Mouse (Mus musculus) hindbrain, embryonic 16.5 days (tissue): ENCODE measurements around the gene Gm42372. TPM values are rescaled to one million over a fixed set of nuclear protein-coding genes. Genes with fewer than 3 reads are reported as not detected.

Source experiments
- ATAC-seq: fragments of 200-750 bp; cut with Nextera tagmentation; 2 replicates; pipeline ENCODE4 v1.8.0; 2017; ENCODE audit warnings: moderate TSS enrichment, moderate library complexity
- H3K27ac ChIP-seq: fragments of 300-500 bp; sonication (generic); 2 replicates; pipeline ENCODE4 v1.5.1; 2014; ENCODE audit warnings: low read depth, mild to moderate bottlenecking, control low read depth, low read length, moderate library complexity
- H3K27me3 ChIP-seq: fragments of 300-500 bp; sonication (generic); replicated peaks from 2 replicates; pipeline ENCODE4 v1.6.1; 2014; ENCODE audit warnings: low read length; ENCODE audit not compliant: control insufficient read depth, insufficient read depth
- H3K36me3 ChIP-seq: fragments of 300-500 bp; sonication (generic); 2 replicates; pipeline ENCODE4 v1.6.1; 2014; ENCODE audit warnings: mild to moderate bottlenecking, low read length, moderate library complexity, mixed read lengths; ENCODE audit not compliant: control insufficient read depth, insufficient read depth
- H3K4me1 ChIP-seq: fragments of 300-500 bp; sonication (generic); 2 replicates; pipeline ENCODE4 v1.6.1; 2014; ENCODE audit warnings: low read depth, low read length; ENCODE audit not compliant: control insufficient read depth, insufficient read depth
- H3K4me2 ChIP-seq: fragments of 300-500 bp; sonication (generic); 2 replicates; pipeline ENCODE4 v1.6.1; 2014; ENCODE audit warnings: mild to moderate bottlenecking, low read length, control low read depth, moderate library complexity
- H3K4me3 ChIP-seq: fragments of 300-500 bp; sonication (generic); 2 replicates; pipeline ENCODE4 v1.5.1; 2014; ENCODE audit warnings: mild to moderate bottlenecking, low read length, control low read depth, moderate library complexity
- H3K9ac ChIP-seq: fragments of 300-500 bp; sonication (generic); 2 replicates; pipeline ENCODE4 v1.6.1; 2014; ENCODE audit warnings: low read depth, mild to moderate bottlenecking, control low read depth, low read length, moderate library complexity
- H3K9me3 ChIP-seq: fragments of 300-500 bp; sonication (generic); 2 replicates; pipeline ENCODE4 v1.6.1; 2014; ENCODE audit warnings: mild to moderate bottlenecking, low read length, moderate library complexity; ENCODE audit not compliant: control insufficient read depth
- WGBS: fragments of 180-500 bp; shearing (Covaris S2); extraction: QIAGEN DNeasy Blood & Tissue Kit; methylation state at CpG from one replicate; pipeline ENCODE4 v1.1.7; 2014; 5-methylcytosine and 5-hydroxymethylcytosine counted together
- polyA plus RNA-seq: library from polyadenylated mRNA; unstranded; fragments of >200 nt; fragmentation: Nextera tagmentation; extraction: Ambion mirVana; gene quantifications from 2 replicates; pipeline ENCODE4 v1.2.1, GENCODE M21; 2015

The Gm42372 gene
- polyA plus RNA-seq, 1 experiment from 2014 or later: 7.4 TPM

DNA sequence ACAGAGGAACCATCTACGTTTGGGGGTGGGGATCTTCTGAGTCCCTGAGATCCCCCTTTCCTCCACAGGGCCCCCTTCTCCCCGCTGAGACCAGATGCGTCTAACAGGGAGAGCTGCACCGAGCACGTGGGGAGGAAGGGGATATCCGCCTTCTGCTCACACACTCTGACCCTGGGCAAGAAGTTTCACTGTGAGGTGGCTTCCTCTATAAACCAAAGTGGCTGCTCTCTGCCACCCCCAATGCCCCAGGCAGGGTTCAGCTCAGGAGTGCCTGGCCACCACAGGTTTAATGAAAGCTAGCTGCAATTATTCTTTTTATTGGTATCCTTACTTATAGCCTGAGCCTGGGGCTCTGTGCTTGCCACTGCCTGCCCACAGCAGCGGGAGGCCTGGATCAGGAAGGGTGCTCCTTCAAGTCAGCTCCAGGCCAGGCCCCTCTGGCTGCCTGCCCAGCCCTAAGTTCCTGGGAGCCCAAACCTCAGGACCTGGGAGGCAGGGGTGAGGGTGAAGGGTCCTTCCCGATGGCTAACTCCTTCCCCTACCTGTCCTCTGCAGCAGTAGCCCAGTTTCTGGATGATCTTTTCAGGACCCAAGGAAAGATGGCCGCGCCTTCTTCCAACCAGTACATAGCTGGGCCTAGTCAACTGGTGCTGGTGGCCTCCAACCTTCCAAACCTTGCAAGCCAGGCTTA lies 42.1 kb downstream of the Gm42372 start:
- Histone ChIP-seq H3K4me2 (no peak overlapping the region), H3K9ac (no peak overlapping the region), H3K27ac (peak overlapping the region; percentile 31; the same call in 1 of the 2 replicates)

GRCm38 (mm10) chr7:17025505-17025894 lies 42.6 kb downstream of the Gm42372 start:
- peaks cover 25% of the 10 kb centered on the region for H3K36me3 ChIP-seq
- no peaks in the 10 kb centered on the region for H3K9me3 ChIP-seq
- ATAC-seq: no peak
- H3K27me3 ChIP-seq: no peaks in the 10 kb centered on the region
- 76% methylated on average over 4 of the region's 4 CpGs for WGBS
- H3K4me3 ChIP-seq: no peak overlapping the region
- no peak overlapping the region; the same call in 1 of the 2 replicates for H3K9ac ChIP-seq
- no peak overlapping the region for H3K4me2 ChIP-seq
- H3K4me1 ChIP-seq: peaks cover 20% of the 10 kb centered on the region
- no peak overlapping the region for H3K27ac ChIP-seq

More for the DNA sequence above, 42.1 kb downstream of the Gm42372 start:
- WGBS: 88% methylated on average over 10 of the region's 10 CpGs
- Histone ChIP-seq H3K27me3 (no peaks in the 10 kb centered on the region), H3K36me3 (peaks cover 29% of the 10 kb centered on the region), H3K9me3 (no peaks in the 10 kb centered on the region), H3K4me1 (peaks cover 20% of the 10 kb centered on the region), H3K4me3 (no peak overlapping the region)
- ATAC-seq: no peak

DNA sequence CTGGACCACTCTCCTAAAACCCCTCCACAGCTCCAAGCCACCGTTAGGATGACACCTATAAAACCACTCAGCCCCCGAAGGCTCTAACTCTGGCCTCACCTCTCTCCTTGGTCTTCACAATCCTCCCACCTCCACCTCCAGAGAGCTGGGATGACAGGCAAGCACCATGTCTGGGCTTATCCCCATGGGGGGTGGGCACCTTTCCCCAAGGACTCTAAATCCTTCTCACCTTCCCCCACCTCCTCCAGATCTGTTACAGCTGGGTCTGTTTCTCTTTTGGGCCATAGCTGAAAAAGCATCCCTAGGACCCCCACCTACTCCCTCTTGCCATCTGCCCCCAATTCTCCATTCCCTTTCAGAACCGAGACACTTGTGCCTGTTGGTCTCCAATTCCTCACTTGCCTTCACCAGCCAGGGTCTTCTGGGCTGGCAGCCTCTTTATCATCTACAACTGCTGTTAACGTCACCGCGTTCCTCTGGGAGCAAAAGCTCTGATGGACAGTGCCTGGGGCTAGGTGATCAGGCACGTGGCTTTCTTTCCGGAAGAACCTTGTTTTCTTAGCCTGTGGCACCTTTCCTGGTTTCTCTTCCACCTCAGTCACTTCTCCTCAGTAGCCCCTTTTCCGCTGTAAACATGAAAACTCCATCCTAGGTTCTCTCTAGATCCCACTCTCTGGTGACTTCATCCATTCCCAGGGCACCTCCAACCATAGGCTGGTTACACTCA lies 43.2 kb downstream of the Gm42372 start:
- no peak for ATAC-seq
- WGBS: 76% methylated on average over 9 of the region's 9 CpGs

DNA sequence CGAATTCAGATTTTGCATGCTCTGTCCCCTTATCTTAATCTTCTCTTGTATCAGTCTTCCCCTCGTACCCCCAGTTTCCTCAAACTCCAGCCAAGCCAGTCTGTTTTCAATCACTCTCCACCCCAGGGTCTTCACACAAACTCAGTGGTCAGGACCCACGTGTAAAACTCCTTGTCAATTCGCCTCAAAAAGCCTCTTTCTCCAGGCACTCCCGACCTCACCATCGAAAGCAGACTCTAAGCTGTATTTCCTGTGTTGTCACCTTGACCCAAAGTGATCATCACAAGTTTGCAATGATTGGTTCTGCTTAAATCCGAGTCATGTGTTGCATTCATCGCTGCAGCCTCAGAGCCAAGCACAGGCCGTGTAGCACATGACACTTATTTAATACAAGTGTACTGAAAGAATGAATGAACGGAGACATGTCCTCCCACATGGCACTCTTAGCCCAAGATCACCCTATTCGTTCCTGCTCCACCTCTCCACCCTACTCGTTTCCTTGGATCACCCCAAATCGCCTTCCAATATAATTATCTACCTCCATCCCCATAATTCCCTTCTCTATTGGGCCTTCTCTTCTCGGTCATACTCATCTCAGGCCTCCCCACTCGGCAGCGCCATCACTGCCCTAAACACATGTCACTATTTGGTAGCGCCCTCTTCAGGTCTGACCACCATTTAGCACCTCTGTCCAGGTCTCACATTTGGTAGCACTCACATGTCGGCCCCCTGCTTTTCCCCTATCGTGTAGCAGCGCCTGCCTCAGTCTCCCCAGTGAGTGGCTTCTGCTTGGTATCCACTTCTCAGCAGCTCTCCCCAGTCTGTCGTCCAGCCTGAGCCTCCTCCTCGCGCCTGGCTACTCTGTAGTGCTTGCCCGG lies 44.1 kb downstream of the Gm42372 start:
- Histone ChIP-seq H3K4me3 (peak overlapping the region; percentile 85), H3K9ac (peak overlapping the region; percentile 88), H3K4me1 (peaks cover 20% of the 10 kb centered on the region), H3K9me3 (no peaks in the 10 kb centered on the region), H3K4me2 (peak overlapping the region; percentile 56), H3K27ac (peak overlapping the region; percentile 79), H3K36me3 (peaks cover 13% of the 10 kb centered on the region), H3K27me3 (no peaks in the 10 kb centered on the region; the same call in 1 of the 2 replicates)
- ATAC-seq: peak; percentile 8; the same call in 1 of the 2 replicates
- WGBS: 9% methylated on average over 24 of the region's 24 CpGs

More for the DNA sequence above, 43.2 kb downstream of the Gm42372 start:
- Histone ChIP-seq H3K36me3 (peaks cover 19% of the 10 kb centered on the region), H3K4me1 (peaks cover 20% of the 10 kb centered on the region), H3K27me3 (no peaks in the 10 kb centered on the region), H3K4me3 (peak overlapping the region; percentile 85), H3K9me3 (no peaks in the 10 kb centered on the region), H3K27ac (no peak overlapping the region), H3K9ac (no peak overlapping the region; the same call in 1 of the 2 replicates), H3K4me2 (peak overlapping the region; percentile 56)

- Histone ChIP-seq H3K36me3 (peaks cover 7% of the 10 kb centered on the region; the same call in 1 of the 2 replicates), H3K9ac (peak within 1 kb of the TSS; percentile 88), H3K27ac (peak within 1 kb of the TSS; percentile 79), H3K4me2 (peak within 1 kb of the TSS; percentile 56), H3K27me3 (no peaks in the 10 kb centered on the region; the same call in 1 of the 2 replicates), H3K4me3 (peak within 1 kb of the TSS; percentile 85), H3K4me1 (peaks cover 20% of the 10 kb centered on the region), H3K9me3 (no peaks in the 10 kb centered on the region)
- under 1% methylated on average over 55 of the region's 58 CpGs for WGBS
- peak; percentile 89 for ATAC-seq
These were observed 44.9 kb downstream of the Gm42372 start, which contains the start of gene Ppp5c for GRCm38 (mm10) chr7:17027588-17028343. TSS of gene Ppp5c (minus strand) at chr7:17027924.

DNA sequence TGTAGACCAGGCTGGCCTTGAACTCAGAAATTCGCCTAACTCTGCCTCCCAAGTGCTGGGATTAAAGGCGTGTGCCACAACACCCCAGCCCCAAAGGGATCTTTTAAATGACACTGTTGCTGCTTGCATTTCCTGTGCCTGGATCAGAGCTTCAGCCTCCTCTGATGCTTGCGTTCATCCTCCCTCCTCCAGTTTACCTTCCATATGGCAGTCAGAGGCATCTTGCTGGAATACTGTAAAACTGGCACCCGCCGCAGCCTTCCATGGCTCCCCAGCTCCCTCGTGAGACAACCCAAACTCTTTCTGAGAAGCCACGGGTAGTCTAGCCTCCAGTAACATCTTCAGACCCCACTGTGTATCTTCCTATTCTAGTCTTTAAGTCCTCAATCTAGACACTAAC lies 46.0 kb downstream of the Gm42372 start:
- Histone ChIP-seq H3K27ac (no peak overlapping the region), H3K4me2 (no peak overlapping the region), H3K9ac (no peak overlapping the region), H3K4me1 (peaks cover 20% of the 10 kb centered on the region), H3K27me3 (no peaks in the 10 kb centered on the region; the same call in 1 of the 2 replicates), H3K36me3 (peaks cover 3% of the 10 kb centered on the region; the same call in 1 of the 2 replicates), H3K4me3 (no peak overlapping the region), H3K9me3 (no peaks in the 10 kb centered on the region)
- ATAC-seq: no peak
- 70% methylated on average over 7 of the region's 7 CpGs for WGBS

DNA sequence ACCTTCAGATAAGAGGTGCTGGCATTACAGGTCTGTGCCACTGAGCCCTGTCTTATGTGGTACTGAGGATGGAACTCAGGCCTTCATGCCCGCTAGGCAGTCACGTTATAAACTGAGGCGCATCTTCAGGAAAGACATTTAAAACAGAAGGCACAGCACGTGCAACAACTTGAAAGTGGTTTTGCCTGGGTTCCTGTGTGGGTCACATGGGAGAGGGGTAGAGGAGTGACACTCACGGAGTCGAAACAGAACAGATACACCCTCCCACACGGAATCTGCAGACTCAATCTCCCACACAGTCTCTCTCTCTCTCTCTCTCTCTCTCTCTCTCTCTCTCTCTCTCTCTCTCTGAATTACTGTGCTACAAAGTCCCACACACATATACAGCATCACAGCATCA lies 47.4 kb downstream of the Gm42372 start:
- Histone ChIP-seq H3K4me2 (no peak overlapping the region), H3K36me3 (no peaks in the 10 kb centered on the region), H3K4me3 (no peak overlapping the region), H3K27me3 (no peaks in the 10 kb centered on the region; the same call in 1 of the 2 replicates), H3K9ac (no peak overlapping the region), H3K27ac (no peak overlapping the region), H3K4me1 (peaks cover 14% of the 10 kb centered on the region), H3K9me3 (no peaks in the 10 kb centered on the region)
- no peak for ATAC-seq
- 80% methylated on average over 7 of the region's 7 CpGs for WGBS
